Mouse (Mus musculus): Measurements from ENCODE around the gene Snrpg. TPM values are rescaled to one million over a fixed set of nuclear protein-coding genes. Genes with fewer than 3 reads are reported as not detected.

The Snrpg gene
- 15.6 and 19.9 TPM in 2 replicates for polyA plus RNA-seq (2012)

DNA sequence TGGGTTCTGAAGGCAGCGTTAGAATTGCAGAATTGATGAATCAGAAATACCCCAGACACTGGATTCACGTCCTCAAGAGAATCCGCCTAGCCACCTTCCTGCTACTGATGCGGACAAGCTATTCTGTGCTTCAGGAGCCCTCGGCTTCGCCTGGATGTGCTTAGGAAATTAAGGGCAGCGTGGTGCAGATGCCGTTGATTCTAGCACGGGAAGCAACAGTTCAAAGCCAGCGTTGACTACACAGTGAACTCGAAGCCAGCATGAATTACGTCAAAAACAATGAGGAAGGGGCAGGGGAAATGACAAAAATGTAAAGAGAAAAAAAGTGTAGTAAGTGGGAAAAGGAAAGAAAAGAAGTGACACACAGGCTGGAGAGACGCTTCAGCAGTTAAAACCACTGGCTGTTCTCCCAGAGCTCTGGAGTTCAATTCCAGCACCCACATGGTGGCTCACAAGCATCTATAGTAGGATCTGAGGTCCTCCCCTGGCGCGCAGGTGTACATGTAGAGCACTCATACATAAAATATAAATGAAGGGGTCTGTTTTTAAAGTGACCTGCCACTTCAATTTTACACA lies at the start of gene Snrpg:
Gene Snrpg, plus strand, starts transcription at position 541 of the 576 bp plus-strand sequence.

DNA sequence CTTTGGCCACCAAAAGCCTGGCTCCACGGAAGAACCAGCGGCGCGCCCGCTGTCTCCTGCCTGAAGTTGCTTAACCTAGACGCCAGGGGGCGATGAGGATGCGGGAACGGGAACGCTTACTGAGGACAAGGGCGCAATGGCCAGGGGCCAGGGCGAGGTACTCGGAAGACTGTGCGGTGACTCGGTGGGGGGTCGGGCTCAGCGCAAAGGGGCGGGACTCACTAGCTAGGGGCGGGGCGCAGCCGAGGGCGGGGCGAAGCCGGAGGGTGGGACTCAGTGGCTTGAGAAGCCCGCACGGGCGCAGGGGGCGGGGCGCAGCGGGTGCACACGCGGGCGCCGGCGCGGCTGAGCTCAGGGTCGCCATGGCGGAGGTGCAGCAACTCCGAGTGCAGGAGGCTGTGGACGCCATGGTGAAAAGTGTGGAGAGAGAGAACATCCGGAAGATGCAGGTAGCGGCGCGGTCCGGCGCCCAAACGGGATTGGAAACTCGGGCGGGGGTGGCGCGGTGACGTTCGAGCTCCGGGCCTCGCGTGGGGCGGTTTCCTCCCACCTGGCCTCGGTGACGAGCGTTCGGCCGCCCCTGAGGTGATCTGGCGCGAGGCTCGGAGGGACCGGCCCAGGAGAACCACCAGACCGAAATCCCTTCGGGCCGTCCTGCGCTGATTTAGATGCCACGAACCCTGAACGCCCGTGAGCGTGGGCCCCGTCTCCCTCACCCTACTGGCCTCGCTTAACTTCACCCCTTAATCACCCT lies 5.6 kb upstream of the Snrpg start, which contains the start of gene Fam136a:
Gene Fam136a, plus strand, starts transcription at position 276 of the 754 bp plus-strand sequence.

DNA sequence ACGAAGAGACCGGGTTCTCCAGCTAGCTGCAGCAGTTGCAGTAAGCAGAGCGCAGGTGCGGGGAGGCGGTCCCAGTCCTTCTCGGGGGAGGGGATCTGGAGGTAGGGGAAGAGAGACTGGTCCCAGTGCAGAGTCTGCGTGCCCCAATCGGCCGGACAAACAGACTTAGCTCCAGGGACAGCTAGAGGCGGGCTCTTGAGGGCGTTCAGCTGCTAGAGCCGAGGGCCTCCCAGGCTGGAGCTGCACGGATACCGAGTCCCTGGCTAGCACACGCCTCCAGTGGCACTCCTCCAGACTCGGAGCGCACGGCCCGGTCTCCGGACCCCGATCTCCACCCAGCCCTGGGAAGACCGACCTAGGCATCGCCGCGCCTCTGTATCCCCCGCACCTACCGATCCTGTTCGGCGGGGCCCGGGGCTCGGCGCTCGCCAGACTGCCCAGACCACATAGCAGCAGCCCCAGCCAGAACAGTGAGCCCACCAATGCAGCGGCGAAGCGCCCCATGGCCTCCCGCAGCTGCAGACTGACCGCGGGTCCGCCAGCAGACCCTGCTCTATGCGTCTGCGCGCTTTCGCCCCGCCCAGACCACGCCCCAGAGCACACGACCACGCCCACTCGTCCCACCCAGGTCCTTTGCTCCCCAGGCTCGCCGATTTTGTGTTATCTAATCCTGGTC lies 25.6 kb downstream of the Snrpg start, which contains the start of gene Pcyox1:
Gene Pcyox1, minus strand, starts transcription at position 574 of the 676 bp plus-strand sequence.

DNA sequence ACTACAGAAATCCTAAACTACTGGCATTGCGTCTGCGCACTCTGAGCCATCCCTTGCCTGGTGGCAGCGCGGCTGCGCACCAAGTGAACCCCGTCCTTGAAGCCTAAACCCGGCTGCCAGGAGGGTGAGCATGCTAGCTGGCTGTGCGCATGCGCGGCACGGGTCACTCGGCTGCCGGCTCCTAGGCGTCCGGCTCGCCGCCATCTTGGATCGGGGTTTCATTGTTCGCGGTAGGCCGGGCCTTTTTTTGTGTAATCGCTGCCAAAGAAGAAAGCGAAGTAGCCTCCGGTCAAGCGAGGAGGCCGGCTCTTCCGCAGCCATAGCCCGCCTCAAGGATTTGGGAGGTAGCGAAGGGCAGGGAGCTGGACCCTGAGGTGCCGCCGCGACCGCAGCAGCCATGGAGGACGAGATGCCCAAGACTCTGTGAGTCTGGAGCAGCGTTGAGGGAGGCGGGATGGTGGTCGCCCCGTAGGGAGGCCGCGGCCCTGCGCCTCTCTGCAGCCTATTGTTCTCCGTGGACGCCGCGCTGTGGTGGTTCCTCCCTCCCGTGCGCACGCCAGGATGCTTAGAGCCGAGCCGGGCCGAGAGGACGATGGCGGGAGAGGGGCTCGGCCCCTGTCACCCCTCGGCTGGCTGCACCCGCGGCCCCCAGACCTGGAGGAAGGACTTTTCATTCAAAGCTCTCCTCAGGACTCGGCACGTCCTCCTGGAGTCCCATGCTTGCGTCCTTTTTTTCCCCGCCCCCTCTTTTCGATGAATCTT lies 33.2 kb downstream of the Snrpg start, which contains the start of gene Tia1:
Gene Tia1, plus strand, starts transcription at position 120 of the 762 bp plus-strand sequence.

DNA sequence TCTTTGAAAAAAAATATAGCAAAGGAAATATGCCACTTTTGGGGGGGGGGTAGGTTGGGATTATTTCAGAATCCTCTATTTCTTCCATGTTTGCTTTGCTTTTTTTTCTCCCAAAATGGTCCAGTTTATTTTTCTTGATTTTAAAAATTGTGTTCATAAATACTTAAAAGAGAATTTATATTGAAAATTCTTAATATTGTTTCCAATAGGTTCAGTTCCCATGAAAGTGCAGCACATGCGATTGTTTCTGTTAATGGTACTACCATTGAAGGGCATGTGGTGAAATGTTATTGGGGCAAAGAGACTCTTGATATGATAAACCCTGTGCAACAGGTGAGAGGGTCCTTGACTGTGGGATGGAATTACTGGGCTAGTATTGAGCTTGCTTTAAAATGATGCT lies 55.3 kb downstream of the Snrpg start, which contains the start of gene Gm44790:
Gene Gm44790, plus strand, starts transcription at position 301 of the 400 bp plus-strand sequence.

Other genes with a start within 250 kb of the Snrpg start
- 0.34 and 0.42 TPM in 2 replicates for gene Tgfa, start 176.1 kb upstream of the Snrpg start, polyA plus RNA-seq (2012)
- 13.3 TPM in 2 replicates for gene Fam136a, start 5.7 kb upstream of the Snrpg start, polyA plus RNA-seq (2012)
- 53.8 and 59.5 TPM in 2 replicates for gene Pcyox1, start 25.9 kb downstream of the Snrpg start, polyA plus RNA-seq (2012)
- 38.1 and 56.0 TPM in 2 replicates for gene Tia1, start 32.9 kb downstream of the Snrpg start, polyA plus RNA-seq (2012)
- not detected in 2 replicates for gene Gm44790, start 55.4 kb downstream of the Snrpg start, polyA plus RNA-seq (2012)
- 6.5 and 7.9 TPM in 2 replicates for gene C87436, start 67.1 kb downstream of the Snrpg start, polyA plus RNA-seq (2012)
- gene Pcbp1, start 155.0 kb downstream of the Snrpg start, polyA plus RNA-seq (2012) = 1,230 and 1,348 TPM in 2 replicates

Measured in megakaryocyte-erythroid progenitor cell, adult 5 weeks (primary cell).